Mouse (Mus musculus): ENCODE measurements around the gene Cfap44.

DNA sequence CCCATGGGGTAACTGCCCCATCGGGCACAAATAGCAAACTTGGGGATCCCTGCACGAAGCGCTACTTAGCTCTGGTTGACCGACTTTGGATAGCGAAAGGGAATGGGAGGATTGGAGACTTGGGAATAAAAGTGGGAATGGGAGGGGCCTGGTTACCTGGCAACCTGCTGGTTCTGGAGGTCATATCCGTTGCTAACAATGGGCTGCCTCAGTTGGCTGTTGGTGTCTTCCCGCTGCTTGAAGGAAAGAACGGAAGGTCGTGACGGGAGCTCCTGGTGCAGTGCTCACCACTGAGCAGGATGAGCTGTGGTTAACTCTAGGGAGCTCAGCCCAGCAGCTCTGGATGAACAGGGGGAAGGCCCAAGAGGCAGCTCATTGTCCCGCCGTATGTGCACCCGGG, 92.6 kb downstream of the Cfap44 start:
- TF ChIP-seq CTCF (IDR thresholded peaks at IDR 0.05; ENCODE audit: low read depth), result no peak
- TF ChIP-seq EP300 (IDR thresholded peaks at IDR 0.05; ENCODE audit: low read depth), result no peak
